Mouse (Mus musculus): ENCODE data around the gene Paip2b.
"Not testable (repeated sequence)": the region's sequence is repeated elsewhere in the genome, so short reads cannot be mapped to it uniquely, and the experiment has no call there.

The Paip2b gene

GRCm38 (mm10) chr6:83831606-83832123 lies at the start of gene Paip2b:
Gene Paip2b, minus strand, starts transcription at chr6:83831741.
- DNase-seq = peak; percentile 93 to 98

GRCm38 (mm10) chr6:83879815-83880214 lies 48.3 kb upstream of the Paip2b start:
- no peak for DNase-seq

GRCm38 (mm10) chr6:83867598-83868585 lies 36.4 kb upstream of the Paip2b start:
- peak; percentile 9 to 31 for DNase-seq

DNA sequence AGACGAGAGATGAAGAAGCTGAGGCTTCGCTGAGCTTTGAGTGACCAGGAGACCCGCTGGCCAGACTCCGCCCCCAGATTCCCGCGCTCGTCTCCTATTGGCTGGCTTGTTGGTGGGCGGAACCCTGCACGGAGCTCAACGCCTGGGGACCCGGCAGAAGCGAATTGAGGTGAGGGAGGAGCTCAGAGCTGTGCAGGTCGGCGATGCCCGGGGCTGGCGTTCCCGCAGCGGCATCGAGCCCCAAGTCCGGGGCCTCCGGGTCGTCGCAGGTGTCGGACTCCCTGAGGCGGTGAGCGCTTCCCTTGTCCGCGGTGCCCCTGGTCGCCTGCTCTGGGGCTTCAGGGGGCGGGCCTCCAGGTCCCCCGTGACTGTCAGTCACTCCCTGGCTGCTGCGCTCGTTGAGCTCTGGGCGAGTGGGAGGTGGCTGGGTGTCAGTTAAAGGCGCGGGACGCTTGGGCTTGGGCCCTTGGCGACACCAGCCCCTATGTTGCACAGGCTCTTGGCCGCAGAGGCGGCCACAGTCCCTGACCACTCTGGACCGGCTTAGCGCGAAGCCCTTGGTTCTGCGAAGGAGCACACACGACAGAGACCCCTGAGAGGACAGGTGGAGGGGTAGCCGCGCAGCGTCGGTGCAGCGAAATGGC lies 35.5 kb upstream of the Paip2b start, which contains the start of gene Zfp638:
TSS of gene Zfp638 (plus strand) at position 156 of the 644 bp plus-strand sequence.
- DNase-seq = peak; percentile 82 to 88

- DNase-seq = no peak
These were observed 34.9 kb upstream of the Paip2b start for GRCm38 (mm10) chr6:83866423-83866822.

DNA sequence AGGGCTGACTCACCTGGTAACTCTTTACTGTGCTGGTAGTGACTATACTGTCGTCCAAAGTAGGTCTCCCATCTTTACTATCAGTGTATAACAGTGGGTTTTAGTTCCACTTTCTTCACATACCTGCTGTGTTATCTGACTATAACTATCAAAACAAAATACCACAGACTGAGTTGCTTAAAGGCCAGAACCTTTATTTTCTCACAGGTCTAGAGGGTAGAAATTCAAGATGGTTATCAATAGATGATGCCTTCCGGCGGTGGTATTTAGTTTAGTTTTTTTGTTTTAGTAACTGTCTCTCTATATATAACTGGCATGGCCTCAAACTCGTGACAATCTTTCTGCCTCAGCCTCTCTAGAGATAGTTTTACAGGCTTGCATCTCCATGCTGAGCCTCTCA lies 32.0 kb upstream of the Paip2b start:
- no peak for DNase-seq

DNA sequence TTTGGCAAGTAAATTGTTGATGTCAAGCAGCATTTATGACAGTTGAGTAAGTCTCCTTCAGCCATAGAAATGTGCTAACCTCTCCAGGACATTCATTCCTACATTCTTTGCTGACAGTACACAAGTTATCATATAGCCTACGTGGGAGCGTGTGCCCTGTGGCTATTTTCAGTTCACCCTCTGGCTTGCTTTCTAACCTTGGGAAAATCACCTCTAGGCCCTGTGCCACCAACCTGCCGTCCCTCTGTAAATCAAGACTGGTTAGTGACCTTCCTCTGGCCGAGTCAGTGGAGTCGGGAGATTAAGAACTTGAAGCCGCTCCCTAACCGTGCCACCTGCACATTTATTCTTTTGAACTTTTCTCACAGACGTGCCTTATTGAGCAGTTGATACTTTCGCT lies 28.5 kb upstream of the Paip2b start:
- no peak for DNase-seq

DNA sequence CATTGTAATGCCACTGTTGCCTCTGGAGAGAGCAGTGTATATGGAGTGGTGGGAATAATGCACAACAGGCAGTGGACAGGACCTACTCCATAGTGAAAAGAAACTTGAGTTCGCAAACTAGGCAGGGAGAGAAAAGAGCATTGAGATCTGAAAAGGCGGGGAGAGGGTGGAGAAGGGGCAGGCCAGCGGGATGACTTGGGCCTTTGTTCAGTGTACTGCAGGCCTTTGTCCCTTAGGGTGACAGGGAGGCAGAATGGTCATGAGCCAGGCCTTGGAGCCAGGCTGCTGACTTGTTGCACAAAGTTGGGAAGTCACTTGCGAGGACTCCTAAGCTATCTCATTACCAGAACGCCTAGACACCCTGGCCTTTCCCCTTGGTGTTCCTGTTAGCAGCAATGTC lies 25.9 kb upstream of the Paip2b start:
- DNase-seq = no peak

- no peak for DNase-seq
These were observed 17.9 kb upstream of the Paip2b start for GRCm38 (mm10) chr6:83849446-83849845.

DNA sequence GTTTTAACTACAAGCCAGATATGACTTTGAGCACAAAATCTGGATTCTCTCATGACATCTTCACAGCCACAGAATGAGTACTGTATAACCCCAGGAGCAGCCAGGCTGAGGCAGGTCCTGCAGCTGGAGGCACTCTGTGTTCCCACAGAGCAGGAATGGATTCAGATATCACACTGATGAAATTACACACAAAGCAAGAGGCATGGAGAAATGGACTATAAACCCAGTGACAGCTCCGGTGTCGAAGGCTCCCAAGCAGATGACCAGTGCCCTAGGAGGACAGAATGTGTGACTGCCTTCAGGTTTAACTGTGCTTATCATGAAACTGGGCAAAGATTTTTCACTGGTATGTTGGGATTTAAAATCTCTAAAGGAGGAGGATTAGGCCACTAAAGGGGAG lies 14.6 kb upstream of the Paip2b start:
- DNase-seq = no peak

GRCm38 (mm10) chr6:83844913-83845312 lies 13.4 kb upstream of the Paip2b start:
- no peak for DNase-seq

DNA sequence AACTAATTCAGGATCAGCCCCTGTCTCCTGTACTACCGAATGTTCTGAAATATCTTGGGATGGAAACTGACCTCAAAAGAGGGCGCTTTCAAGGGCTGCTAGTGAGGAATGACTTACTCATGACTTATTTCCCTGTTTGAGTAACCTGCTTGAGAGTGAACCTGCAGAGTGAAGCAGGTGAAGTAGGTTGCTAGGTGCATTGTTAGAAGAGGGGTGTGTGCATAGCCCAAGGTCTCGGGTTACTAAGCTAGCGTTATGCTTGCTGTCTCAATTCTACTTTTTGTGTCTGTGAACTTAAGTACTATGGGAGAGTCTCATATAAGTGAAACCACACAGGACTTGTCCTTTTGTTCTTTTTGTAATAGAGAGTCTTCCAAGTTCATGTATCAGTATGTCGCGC lies 8.5 kb upstream of the Paip2b start:
- DNase-seq = no peak

DNA sequence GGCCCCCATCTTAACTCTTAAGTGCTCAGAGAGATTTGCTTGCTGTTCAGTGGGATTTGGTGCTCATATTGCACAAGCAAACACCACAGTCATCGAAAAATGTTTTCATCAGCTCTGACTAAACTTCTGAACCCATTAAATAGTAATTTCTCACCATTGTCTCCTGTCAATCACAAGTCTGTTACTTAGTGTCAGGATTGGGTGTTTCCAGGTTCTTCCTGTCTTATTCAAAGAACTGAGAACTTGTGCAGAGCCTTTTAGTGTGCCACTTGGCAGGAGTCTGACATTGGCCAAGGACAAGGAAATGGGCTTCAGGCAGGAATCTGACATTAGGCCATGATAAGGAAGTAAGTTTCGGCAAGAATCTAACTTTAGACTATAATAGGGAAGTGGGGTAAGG lies 6.5 kb upstream of the Paip2b start:
- no peak for DNase-seq

DNA sequence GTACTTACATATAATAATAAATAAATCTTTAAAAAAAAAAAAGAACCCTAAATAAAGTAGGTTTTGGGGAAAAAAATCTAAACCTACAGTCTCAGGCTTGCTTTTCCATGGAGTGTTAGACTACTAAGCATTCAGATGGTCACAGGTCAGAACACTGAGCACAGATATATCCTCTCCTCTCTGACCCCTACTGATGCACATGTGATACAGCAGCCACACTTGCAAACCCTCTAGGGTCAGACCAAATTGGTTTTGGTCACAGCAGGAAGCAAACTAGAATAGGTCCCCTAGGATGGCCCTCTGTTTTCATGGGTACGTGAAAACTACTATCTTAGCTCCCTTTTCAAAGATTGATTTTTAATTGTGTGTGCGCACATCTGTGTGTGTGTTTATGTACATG lies 5.3 kb upstream of the Paip2b start:
- DNase-seq = no peak

DNA sequence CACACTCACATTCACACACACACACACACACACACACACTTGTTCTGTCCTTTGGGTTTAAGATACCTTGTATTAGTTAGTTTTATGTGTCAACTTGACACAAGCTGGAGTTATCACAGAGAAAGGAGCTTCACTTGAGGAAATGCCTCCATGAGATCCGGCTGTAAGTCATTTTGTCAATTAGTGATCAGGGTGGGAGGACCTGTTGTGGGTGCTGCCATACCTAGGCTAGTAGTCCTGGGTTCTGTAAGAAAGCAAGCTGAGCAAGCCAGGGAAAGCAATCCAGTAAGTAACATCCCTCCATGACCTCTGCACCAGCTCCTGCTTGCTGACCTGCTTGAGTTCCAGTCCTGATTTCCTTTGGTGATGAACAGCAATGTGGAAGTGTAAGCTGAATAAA lies 852 bp upstream of the Paip2b start:
- DNase-seq = not testable (repeated sequence)

- peak in 1 of 2 experiments; percentile 60 for DNase-seq
These were observed 468 bp downstream of the Paip2b start for GRCm38 (mm10) chr6:83830941-83831605.

DNA sequence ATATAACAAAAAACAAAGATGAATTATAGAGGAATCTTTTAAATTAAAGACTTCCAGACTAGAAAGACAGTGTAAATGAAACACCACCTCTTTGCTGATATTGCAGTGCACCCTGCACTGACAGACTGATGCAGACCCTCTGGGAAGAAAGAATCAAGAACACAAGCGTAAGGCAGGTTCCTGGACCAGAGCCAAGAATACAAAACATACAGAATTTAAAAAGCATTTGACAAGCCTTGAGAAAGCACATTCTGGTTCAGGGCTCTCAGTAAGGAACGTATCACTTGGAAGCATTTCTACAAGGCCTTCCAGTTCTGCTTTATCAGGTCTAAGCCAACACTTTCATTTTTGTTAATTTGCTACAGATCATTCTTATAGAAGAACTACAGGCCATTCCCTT lies 9.7 kb downstream of the Paip2b start:
- DNase-seq = no peak

DNA sequence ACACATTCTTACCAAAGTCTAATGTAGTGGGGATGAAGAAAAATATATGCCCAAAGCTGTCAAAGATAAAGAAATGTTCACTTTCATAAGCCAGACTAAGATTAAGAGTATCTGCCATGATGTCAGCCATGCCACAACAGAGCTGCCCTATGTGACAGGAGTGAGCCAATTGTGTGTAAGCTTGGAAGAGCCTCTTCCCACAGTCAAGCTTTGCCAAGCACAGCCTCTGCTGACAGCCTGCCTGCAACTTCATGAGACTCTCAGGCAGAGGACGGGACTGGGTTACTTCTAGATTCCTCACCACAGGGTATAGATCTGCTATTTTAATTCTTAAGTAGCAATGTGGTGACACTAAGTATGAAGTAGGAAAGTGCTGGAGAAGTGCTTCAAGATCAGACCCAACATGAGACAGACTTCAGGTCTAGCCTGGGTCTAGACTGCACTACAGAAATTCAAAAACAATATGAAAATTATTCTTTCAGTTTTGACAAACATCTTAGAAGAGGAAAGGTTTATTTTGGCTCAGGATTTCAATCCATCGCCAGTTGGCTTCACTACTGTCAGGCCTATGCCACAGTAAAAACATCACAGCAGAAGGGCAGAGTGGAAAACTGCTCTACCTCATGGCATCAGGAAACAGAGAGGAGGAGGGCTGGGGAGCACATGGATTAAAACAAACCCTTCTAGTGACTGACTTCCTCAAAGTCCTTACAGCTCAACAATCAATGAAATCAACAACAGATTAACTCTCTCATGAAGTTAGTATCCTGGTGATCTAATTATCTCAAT lies 10.6 kb downstream of the Paip2b start:
- DNase-seq = no peak

DNA sequence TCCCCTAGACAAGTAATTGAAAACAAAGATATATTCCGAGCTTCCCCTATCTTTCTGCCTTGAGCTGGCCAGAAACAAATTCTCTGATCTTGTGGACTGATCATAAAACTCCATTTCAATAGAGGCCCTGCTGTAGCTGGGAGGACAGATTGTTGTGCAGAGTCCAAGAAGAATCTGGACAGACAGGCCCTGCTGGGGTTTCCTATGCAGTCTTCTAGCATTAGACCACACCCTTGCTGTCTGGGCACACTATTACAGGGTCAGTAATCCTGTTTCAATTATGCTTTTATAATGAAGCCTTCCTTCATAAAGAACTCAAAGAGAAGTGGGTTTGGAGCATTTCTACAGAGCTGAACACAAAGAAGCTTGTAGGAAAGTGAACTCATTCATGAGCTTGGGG lies 12.5 kb downstream of the Paip2b start:
- no peak for DNase-seq

GRCm38 (mm10) chr6:83815801-83816200 lies 15.7 kb downstream of the Paip2b start:
- DNase-seq = no peak

DNA sequence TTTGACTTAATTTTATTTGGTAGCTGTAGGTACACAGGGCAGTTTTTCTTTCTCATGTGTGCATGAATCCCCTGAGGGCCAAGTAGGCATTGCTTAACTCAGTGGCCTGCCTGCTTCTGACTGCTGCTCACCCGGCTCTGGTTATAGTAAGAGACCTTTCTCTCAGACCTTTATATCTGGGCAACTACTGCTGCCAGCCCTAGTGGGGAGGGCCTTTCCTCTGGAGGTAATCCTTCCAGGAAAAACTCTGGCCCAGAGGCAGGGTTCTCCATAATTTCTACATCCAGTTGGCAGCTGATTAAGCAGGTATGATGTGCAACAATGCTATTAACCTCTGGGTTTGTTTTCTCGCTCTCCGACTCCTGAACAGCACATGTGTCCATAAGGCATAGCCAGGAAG lies 28.7 kb downstream of the Paip2b start:
- no peak for DNase-seq

DNA sequence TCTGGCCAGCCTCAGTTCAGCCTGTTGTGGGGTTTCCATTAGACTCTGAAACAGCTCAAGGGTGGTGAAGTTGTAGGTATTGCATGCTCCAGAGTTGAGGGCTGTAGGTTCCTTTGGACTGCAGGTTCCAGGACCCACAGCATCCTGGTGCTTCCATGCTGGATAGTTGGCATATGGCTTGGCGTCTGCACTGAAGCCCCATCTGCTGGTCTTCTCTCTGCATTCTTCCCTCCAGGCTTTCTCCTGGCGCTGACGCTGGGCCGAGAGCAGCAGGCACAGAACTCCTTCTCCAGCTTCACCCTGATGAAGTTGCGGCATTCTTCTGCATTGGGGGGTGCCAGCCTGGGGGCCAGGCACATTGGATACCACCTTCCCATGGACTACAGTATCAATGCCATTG lies 29.5 kb downstream of the Paip2b start:
- DNase-seq = no peak
